Mouse (Mus musculus): ENCODE measurements around the gene Kazald1.

Gene Kazald1

GRCm38 (mm10) chr19:45077742-45078645, 3.0 kb downstream of the Kazald1 start:
- 0 out of 2 replicates have a peak, but pooled peaks cover 3% of the 10 kb centered on the region for H3K9me3 ChIP-seq (ENCODE audit: low read length)
- H3K36me3 ChIP-seq (ENCODE audit: insufficient read depth, low read length): no peaks in the 10 kb centered on the region
- peaks cover 71% of the 10 kb centered on the region for H3K4me1 ChIP-seq (replicated peaks; ENCODE audit: low read depth, low read length)
- peaks cover 60% of the 10 kb centered on the region for H3K27me3 ChIP-seq (ENCODE audit: insufficient read depth, low read length)
- H3K4me3 ChIP-seq (replicated peaks; ENCODE audit: low read length): no peak overlapping the region; the same call in 1 of the 2 replicates
- TF ChIP-seq CTCF (conservative IDR thresholded peaks at IDR 0.05; ENCODE audit: low read length) (no peak), NANOG (IDR thresholded peaks at IDR 0.05; ENCODE audit: borderline replicate concordance, low read length) (no peak), POU5F1 (IDR thresholded peaks at IDR 0.05; ENCODE audit: borderline replicate concordance, low read length) (no peak)

DNA sequence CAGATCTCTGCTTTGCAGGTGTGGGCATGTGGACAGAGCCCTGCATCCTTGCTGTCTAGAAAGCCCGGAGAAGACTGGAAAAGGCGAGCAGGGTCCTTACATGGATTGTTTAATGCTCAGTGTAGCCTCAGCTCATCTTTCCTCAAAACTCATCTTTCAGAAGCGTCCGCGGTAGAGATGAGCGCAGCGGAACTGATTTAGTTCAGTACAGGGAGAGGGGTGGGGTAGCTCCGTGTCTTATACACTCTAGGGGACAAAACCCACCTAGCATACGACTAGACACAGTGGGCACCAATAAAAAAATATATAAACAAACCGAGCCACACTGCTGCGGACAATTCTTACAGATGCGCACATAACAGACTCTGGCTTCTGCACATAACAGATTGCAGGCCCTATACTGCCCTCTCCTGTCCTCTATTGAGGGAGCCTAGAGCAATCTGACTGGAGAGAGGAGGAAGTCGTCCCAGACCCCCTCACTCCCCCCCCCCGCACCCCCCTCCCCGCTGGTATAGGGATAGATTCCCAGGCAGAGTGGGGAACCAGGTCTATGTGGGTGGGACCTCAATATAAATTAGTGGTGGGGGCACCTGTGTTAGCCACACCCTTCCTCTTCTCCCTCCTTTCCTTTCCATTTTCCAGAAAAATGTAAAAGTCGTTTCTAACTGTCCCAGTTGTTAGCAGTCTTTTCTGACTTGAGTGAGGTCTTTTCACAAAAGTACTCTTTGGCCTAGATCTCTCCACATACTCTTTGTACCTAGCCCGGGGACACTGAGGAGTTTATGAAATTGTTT, 4.1 kb downstream of the Kazald1 start:
- peaks cover 69% of the 10 kb centered on the region for H3K4me1 ChIP-seq (replicated peaks; ENCODE audit: low read depth, low read length)
- H3K36me3 ChIP-seq (ENCODE audit: insufficient read depth, low read length): no peaks in the 10 kb centered on the region
- H3K4me3 ChIP-seq (replicated peaks; ENCODE audit: low read length): peak overlapping the region; percentile 69
- H3K9me3 ChIP-seq (ENCODE audit: low read length): 0 out of 2 replicates have a peak, but pooled peaks cover 3% of the 10 kb centered on the region
- H3K27me3 ChIP-seq (ENCODE audit: insufficient read depth, low read length): peaks cover 65% of the 10 kb centered on the region
- TF ChIP-seq CTCF (conservative IDR thresholded peaks at IDR 0.05; ENCODE audit: low read length) (no peak), NANOG (IDR thresholded peaks at IDR 0.05; ENCODE audit: borderline replicate concordance, low read length) (no peak), POU5F1 (IDR thresholded peaks at IDR 0.05; ENCODE audit: borderline replicate concordance, low read length) (no peak)

DNA sequence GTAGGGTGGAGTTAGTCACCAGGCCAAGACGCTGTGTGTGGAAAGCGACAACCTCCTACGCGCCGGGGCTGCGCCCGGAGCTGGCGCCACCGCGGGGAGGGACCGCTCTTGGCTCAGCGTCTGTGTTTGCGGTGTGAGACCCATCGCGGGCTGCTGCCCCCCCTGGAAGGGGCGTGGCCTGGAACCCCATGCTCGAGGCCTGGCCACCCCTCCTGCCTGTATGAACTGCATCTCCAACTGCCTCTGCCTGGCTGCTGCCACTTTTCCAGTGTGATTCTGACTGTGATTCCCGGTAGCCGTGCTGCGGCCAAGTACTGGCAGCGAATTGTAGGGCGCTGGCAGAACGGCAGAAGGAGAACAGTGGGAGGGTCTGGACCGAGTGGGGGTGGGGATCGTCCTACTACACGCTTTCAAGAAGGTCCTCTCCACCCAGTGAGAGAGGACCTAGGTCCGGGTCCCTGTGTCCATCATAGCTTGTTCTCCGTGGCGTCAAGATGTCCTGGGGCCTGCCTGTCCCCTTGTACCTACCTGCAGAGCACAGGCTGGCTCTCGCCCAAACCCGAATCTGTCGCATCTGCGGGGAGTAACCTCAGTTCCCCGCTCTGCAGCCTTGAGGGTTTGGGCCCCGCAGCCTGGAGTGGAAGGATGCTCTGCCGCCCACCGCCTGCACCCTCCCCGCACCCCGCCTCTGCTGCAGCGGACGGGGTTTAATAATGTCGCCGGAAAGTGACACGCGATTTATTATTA, 4.9 kb downstream of the Kazald1 start:
- H3K27me3 ChIP-seq (ENCODE audit: insufficient read depth, low read length): peaks cover 66% of the 10 kb centered on the region
- peaks cover 70% of the 10 kb centered on the region for H3K4me1 ChIP-seq (replicated peaks; ENCODE audit: low read depth, low read length)
- TF ChIP-seq CTCF (conservative IDR thresholded peaks at IDR 0.05; ENCODE audit: low read length) (no peak), NANOG (IDR thresholded peaks at IDR 0.05; ENCODE audit: borderline replicate concordance, low read length) (no peak), POU5F1 (IDR thresholded peaks at IDR 0.05; ENCODE audit: borderline replicate concordance, low read length) (no peak)
- H3K4me3 ChIP-seq (replicated peaks; ENCODE audit: low read length): peak overlapping the region; percentile 69
- H3K9me3 ChIP-seq (ENCODE audit: low read length): 0 out of 2 replicates have a peak, but pooled peaks cover 3% of the 10 kb centered on the region
- no peaks in the 10 kb centered on the region for H3K36me3 ChIP-seq (ENCODE audit: insufficient read depth, low read length)

GRCm38 (mm10) chr19:45080711-45081110, 5.7 kb downstream of the Kazald1 start:
- H3K4me1 ChIP-seq (replicated peaks; ENCODE audit: low read depth, low read length): peaks cover 72% of the 10 kb centered on the region

DNA sequence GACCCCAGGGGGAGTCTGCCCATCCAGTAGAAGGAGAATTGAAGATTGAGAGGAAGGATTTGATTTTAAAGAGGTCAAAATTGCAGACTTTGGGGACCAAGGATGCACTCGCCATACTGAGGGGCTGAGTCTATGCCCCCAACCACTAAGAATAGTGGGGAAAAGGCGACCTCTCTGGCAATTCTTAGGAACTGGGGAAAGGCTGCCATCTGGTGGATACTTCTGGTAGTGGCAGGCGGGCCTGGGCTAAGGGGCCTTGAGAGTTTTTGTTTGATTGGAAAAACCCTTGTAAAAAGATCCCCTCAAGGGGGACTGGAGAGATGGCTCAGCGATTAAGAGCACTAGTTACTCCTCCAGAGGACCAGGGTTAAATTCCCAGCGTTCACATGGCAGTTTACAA, 6.2 kb downstream of the Kazald1 start:
- Histone ChIP-seq H3K9me3 (ENCODE audit: low read length) (0 out of 2 replicates have a peak, but pooled peaks cover 3% of the 10 kb centered on the region), H3K36me3 (ENCODE audit: insufficient read depth, low read length) (no peaks in the 10 kb centered on the region), H3K27me3 (ENCODE audit: insufficient read depth, low read length) (peaks cover 62% of the 10 kb centered on the region), H3K4me3 (replicated peaks; ENCODE audit: low read length) (peak overlapping the region; percentile 69), H3K4me1 (replicated peaks; ENCODE audit: low read depth, low read length) (peaks cover 73% of the 10 kb centered on the region)
- TF ChIP-seq CTCF (conservative IDR thresholded peaks at IDR 0.05; ENCODE audit: low read length) (peak; percentile 99), NANOG (IDR thresholded peaks at IDR 0.05; ENCODE audit: borderline replicate concordance, low read length) (no peak)

More at GRCm38 (mm10) chr19:45080711-45081110, 5.7 kb downstream of the Kazald1 start:
- H3K36me3 ChIP-seq (ENCODE audit: insufficient read depth, low read length): no peaks in the 10 kb centered on the region
- H3K9me3 ChIP-seq (ENCODE audit: low read length): 0 out of 2 replicates have a peak, but pooled peaks cover 3% of the 10 kb centered on the region
- peak overlapping the region; percentile 69 for H3K4me3 ChIP-seq (replicated peaks; ENCODE audit: low read length)
- TF ChIP-seq NANOG (IDR thresholded peaks at IDR 0.05; ENCODE audit: borderline replicate concordance, low read length) (no peak), CTCF (conservative IDR thresholded peaks at IDR 0.05; ENCODE audit: low read length) (no peak), POU5F1 (IDR thresholded peaks at IDR 0.05; ENCODE audit: borderline replicate concordance, low read length) (no peak)
- peaks cover 63% of the 10 kb centered on the region for H3K27me3 ChIP-seq (ENCODE audit: insufficient read depth, low read length)

DNA sequence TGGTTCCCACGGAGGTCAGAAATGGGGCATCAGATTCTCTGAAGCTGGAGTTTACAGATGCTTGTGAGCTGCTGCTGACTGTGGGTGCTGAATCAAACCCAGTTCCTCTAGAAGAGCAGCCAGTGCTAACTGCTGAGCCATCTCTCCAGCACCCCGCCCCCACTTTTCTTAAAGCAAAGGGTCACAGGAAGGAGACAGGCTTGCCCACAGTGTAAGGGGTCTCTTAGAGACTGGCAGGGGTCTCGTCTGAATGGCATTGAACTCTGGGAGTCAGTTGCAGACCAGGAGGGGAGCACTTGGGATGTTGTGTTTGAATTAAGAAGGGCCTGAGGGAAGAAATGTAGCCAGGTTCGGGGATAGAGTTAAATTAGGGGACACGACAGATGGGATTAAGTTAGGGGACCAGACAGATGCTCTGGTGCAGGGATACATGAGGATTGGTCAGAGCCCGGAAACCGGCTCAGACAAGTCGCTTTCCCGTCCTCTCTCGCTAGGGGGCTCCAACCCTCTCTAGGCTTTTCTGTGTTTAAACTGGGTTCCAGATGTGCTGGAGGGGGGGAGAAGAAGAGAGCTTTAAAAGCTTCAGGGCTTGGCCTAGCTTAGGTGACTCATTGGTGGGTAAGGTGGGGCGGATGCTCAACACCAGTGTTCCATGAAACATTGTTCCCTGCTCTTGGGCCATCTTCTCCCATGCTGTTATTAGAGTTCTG, 7.0 kb downstream of the Kazald1 start:
- H3K4me3 ChIP-seq (replicated peaks; ENCODE audit: low read length): no peak overlapping the region
- peaks cover 74% of the 10 kb centered on the region for H3K4me1 ChIP-seq (replicated peaks; ENCODE audit: low read depth, low read length)
- peaks cover 62% of the 10 kb centered on the region for H3K27me3 ChIP-seq (ENCODE audit: insufficient read depth, low read length)
- no peaks in the 10 kb centered on the region for H3K36me3 ChIP-seq (ENCODE audit: insufficient read depth, low read length)
- 0 out of 2 replicates have a peak, but pooled peaks cover 3% of the 10 kb centered on the region for H3K9me3 ChIP-seq (ENCODE audit: low read length)
- TF ChIP-seq POU5F1 (IDR thresholded peaks at IDR 0.05; ENCODE audit: borderline replicate concordance, low read length) (no peak), CTCF (conservative IDR thresholded peaks at IDR 0.05; ENCODE audit: low read length) (peak; percentile 67), NANOG (IDR thresholded peaks at IDR 0.05; ENCODE audit: borderline replicate concordance, low read length) (no peak)

GRCm38 (mm10) chr19:45097868-45098267, 22.8 kb downstream of the Kazald1 start:
- TF ChIP-seq CTCF (conservative IDR thresholded peaks at IDR 0.05; ENCODE audit: low read length): no peak
- no peak for TF ChIP-seq POU5F1 (IDR thresholded peaks at IDR 0.05; ENCODE audit: borderline replicate concordance, low read length)
- TF ChIP-seq NANOG (IDR thresholded peaks at IDR 0.05; ENCODE audit: borderline replicate concordance, low read length): no peak
- Histone ChIP-seq H3K4me3 (replicated peaks; ENCODE audit: low read length) (no peak overlapping the region), H3K36me3 (ENCODE audit: insufficient read depth, low read length) (no peaks in the 10 kb centered on the region), H3K27me3 (ENCODE audit: insufficient read depth, low read length) (peaks cover 19% of the 10 kb centered on the region), H3K4me1 (replicated peaks; ENCODE audit: low read depth, low read length) (peaks cover 12% of the 10 kb centered on the region), H3K9me3 (ENCODE audit: low read length) (no peaks in the 10 kb centered on the region)
